Mouse (Mus musculus): ENCODE measurements around the gene Rps6ka4. TPM values are rescaled to one million over a fixed set of nuclear protein-coding genes. Genes with fewer than 3 reads are reported as not detected.

Gene Rps6ka4
- total RNA-seq (2023) = 10 to 100 TPM; 40.2 to 46.5 TPM

GRCm38 (mm10) chr19:6840475-6841291, at the start of gene Rps6ka4:
Gene Rps6ka4 (minus strand): TSS chr19:6840636.

GRCm38 (mm10) chr19:6858031-6858430, 17.6 kb upstream of the Rps6ka4 start, which contains the start of gene Ccdc88b:
Gene Ccdc88b (minus strand): TSS chr19:6858211.

Other genes starting within 250 kb of the Rps6ka4 start
- gene Ccdc88b, start 17.6 kb upstream of the Rps6ka4 start, total RNA-seq (2023) = 100 to 1,000 TPM in 1 of 2 experiments, 10 to 100 TPM in 1; 92.8 to 115 TPM
- 100 to 1,000 TPM; 122 to 142 TPM for gene Trmt112, start 69.1 kb upstream of the Rps6ka4 start, total RNA-seq (2023)
- gene Prdx5, start 69.5 kb upstream of the Rps6ka4 start, total RNA-seq (2023) = 10 to 100 TPM; 66.4 to 71.5 TPM
- gene Esrra, start 81.2 kb upstream of the Rps6ka4 start, total RNA-seq (2023) = 10 to 100 TPM; 34.4 to 41.3 TPM
- gene Catsperz, start 84.7 kb upstream of the Rps6ka4 start, total RNA-seq (2023) = not detected
- gene Kcnk4, start 93.9 kb upstream of the Rps6ka4 start, total RNA-seq (2023) = not detected
- 10 to 100 TPM; 12.0 to 20.5 TPM for gene Bad, start 101.2 kb upstream of the Rps6ka4 start, total RNA-seq (2023)
- 10 to 100 TPM in 1 of 2 experiments, 1 to 10 TPM in 1; 8.3 to 10.8 TPM for gene Gpr137, start 101.8 kb upstream of the Rps6ka4 start, total RNA-seq (2023)
- 100 to 1,000 TPM; 130 to 155 TPM for gene Ppp1r14b, start 134.3 kb upstream of the Rps6ka4 start, total RNA-seq (2023)
- 10 to 100 TPM; 13.8 TPM for gene Plcb3, start 135.8 kb upstream of the Rps6ka4 start, total RNA-seq (2023)
- gene Fkbp2, start 139.9 kb upstream of the Rps6ka4 start, total RNA-seq (2023) = 10 to 100 TPM; 17.0 to 22.9 TPM
- 10 to 100 TPM; 10.7 to 13.1 TPM for gene Vegfb, start 147.0 kb upstream of the Rps6ka4 start, total RNA-seq (2023)
- gene Dnajc4, start 151.9 kb upstream of the Rps6ka4 start, total RNA-seq (2023) = 10 to 100 TPM; 25.1 to 28.3 TPM
- gene Nudt22, start 155.5 kb upstream of the Rps6ka4 start, total RNA-seq (2023) = 1 to 10 TPM; 4.2 to 8.3 TPM
- 1 to 10 TPM; 2.1 to 3.4 TPM for gene Trpt1, start 155.5 kb upstream of the Rps6ka4 start, total RNA-seq (2023)
- 100 to 1,000 TPM; 179 to 199 TPM for gene Fermt3, start 178.8 kb upstream of the Rps6ka4 start, total RNA-seq (2023)
- gene Stip1, start 199.3 kb upstream of the Rps6ka4 start, total RNA-seq (2023) = 100 to 1,000 TPM; 105 to 157 TPM
- 10 to 100 TPM; 12.1 to 16.4 TPM for gene Macrod1, start 216.2 kb upstream of the Rps6ka4 start, total RNA-seq (2023)

Data from T-cell, adult 66 days (primary cell).